Mouse (Mus musculus): Measurements from ENCODE around the gene Gm9964. TPM values are rescaled to one million over a fixed set of nuclear protein-coding genes. Genes with fewer than 3 reads are reported as not detected.
A peak's percentile ranks its signal among the peaks of the same experiment; 100 is the strongest.

The Gm9964 gene
- polyA plus RNA-seq, 1 experiment, result not detected

DNA sequence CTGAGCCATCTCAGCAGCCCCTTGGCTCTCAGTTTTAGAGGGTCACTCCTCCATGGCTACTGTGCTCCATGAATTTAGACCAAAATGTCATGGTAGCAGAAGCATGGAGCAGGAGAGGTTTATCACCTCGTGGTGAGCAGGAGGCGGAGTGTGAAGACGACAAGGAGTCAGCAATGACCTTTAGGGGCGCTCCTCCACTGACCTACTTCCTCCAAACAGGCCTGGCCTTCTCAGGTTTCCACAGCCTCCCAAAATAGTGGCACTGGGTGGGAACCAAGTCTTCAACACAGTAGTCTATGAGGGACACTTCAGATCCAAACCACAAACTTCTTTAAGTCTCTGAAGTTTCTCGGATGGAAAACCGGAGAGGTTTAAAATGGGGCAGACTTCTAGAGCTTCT is 38.0 kb downstream of the Gm9964 start:
- WGBS, result 57% methylated on average over 6 of the region's 6 CpGs
- no peaks in the 10 kb centered on the region for H3K4me1 ChIP-seq (ENCODE audit: control insufficient read depth, insufficient read depth, low read length)
- TF ChIP-seq POLR2A (IDR thresholded peaks at IDR 0.05; ENCODE audit: borderline replicate concordance, control insufficient read depth, low read depth, low read length) (no peak), CTCF (IDR thresholded peaks at IDR 0.05; ENCODE audit: control insufficient read depth, insufficient read depth, low read length) (no peak)
- H3K27ac ChIP-seq (ENCODE audit: control insufficient read depth, insufficient read depth, low read depth, low read length, poor library complexity), result no peak overlapping the region
- H3K4me3 ChIP-seq (replicated peaks; ENCODE audit: control insufficient read depth, low read depth, low read length), result no peak overlapping the region

GRCm38 (mm10) chr11:79254391-79255098 is 42.2 kb downstream of the Gm9964 start, which contains the start of gene Wsb1:
TSS of gene Wsb1 (minus strand) at chr11:79254671.
- Histone ChIP-seq H3K27ac (ENCODE audit: control insufficient read depth, insufficient read depth, low read depth, low read length, poor library complexity) (peak within 1 kb of the TSS; percentile 94), H3K4me1 (ENCODE audit: control insufficient read depth, insufficient read depth, low read length) (no peaks in the 10 kb centered on the region; the same call in none of the 2 replicates), H3K4me3 (replicated peaks; ENCODE audit: control insufficient read depth, low read depth, low read length) (peak within 1 kb of the TSS; percentile 94)
- TF ChIP-seq CTCF (IDR thresholded peaks at IDR 0.05; ENCODE audit: control insufficient read depth, insufficient read depth, low read length) (no peak), POLR2A (IDR thresholded peaks at IDR 0.05; ENCODE audit: borderline replicate concordance, control insufficient read depth, low read depth, low read length) (peak; percentile 99)
- 2% methylated on average over 50 of the region's 50 CpGs for WGBS

DNA sequence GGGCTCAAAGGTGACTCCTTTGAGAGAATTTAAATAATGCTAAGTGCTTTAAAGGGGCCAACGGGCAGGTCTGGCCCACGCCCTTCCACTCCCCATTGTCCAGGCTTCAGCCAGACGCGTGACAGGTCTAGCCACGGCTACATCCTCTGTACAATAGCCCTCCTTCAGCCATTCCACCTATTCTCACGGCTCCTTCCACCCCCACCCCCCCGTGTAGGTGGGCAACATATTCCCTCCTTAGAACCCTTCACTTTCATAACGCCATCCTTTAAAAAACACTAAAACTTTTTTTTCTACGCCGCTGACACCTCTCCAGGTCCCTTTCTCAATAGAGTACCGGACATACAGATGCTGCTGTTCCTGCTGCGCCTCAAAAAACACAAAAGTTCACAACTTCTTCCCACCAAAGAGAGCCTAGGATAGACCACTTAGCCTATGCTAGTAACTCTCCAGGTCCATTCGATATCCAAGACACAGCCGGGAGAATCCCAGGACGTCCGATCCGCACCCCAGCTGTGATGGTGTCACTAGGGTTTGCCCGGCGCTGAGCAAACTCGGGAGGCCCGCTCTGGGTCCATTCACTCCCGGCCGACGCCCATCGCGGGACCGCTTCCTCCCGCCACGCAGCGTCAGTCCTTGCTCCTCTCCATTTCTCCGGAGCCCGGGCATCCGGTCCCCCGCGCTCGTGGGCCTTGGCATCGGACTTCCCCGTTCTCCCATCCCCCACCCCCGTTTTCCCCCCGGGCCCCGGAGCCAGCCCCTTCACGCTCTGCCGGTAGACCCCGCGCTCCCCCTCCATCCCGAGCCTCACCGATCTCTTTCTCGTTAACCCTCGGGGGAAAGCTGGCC is 42.9 kb downstream of the Gm9964 start:
- H3K27ac ChIP-seq (ENCODE audit: control insufficient read depth, insufficient read depth, low read depth, low read length, poor library complexity), result peak overlapping the region; percentile 94
- peak overlapping the region; percentile 94 for H3K4me3 ChIP-seq (replicated peaks; ENCODE audit: control insufficient read depth, low read depth, low read length)
- WGBS, result under 1% methylated on average over 49 of the region's 49 CpGs
- H3K4me1 ChIP-seq (ENCODE audit: control insufficient read depth, insufficient read depth, low read length), result no peaks in the 10 kb centered on the region; the same call in none of the 2 replicates
- TF ChIP-seq CTCF (IDR thresholded peaks at IDR 0.05; ENCODE audit: control insufficient read depth, insufficient read depth, low read length) (no peak; the same call in 1 of the 2 replicates), POLR2A (IDR thresholded peaks at IDR 0.05; ENCODE audit: borderline replicate concordance, control insufficient read depth, low read depth, low read length) (no peak)

DNA sequence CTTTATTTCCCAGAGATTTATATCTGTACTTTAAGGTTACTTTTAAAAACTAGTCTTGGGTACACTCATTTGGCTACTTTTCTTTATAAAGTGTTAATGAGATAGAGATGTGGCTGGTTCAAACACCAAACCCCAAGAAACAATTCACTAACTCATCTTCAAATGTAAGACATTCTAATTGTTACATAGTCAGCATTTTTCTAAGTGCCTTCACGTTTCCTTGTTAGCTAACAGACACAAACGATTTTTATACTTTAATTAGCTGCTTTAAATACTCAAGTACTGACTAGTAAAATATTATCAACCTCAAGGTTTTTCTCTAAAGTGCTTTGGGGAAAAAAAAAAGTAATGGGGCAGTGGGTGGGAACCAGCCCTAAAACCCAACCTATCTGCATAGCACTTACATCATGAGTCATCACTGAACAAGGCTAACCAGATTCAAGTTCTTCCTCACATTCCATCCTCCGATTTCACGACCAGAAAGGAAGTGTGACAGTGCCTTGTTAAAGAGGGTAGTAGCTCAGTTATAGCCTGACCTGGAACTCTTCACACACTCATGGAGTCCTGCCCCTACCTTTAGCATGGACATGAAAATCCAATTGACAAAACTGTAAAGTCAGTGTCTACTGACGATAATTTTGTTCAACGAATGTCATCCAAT is 43.7 kb downstream of the Gm9964 start:
- Histone ChIP-seq H3K4me3 (replicated peaks; ENCODE audit: control insufficient read depth, low read depth, low read length) (peak overlapping the region; percentile 94), H3K4me1 (ENCODE audit: control insufficient read depth, insufficient read depth, low read length) (no peaks in the 10 kb centered on the region; the same call in none of the 2 replicates), H3K27ac (ENCODE audit: control insufficient read depth, insufficient read depth, low read depth, low read length, poor library complexity) (peak overlapping the region; percentile 94)
- TF ChIP-seq POLR2A (IDR thresholded peaks at IDR 0.05; ENCODE audit: borderline replicate concordance, control insufficient read depth, low read depth, low read length), result no peak
- 3% methylated on average over 6 of the region's 6 CpGs for WGBS

Other genes starting within 250 kb of the Gm9964 start
- gene Ksr1, start 150.5 kb downstream of the Gm9964 start, polyA plus RNA-seq (2011; ENCODE audit: insufficient read depth, insufficient read length, low replicate concordance, missing spikeins), result 6.4 and 18.2 TPM in 2 replicates
- gene Wsb1, start 42.2 kb downstream of the Gm9964 start, polyA plus RNA-seq (2011; ENCODE audit: insufficient read depth, insufficient read length, low replicate concordance, missing spikeins), result 22.8 and 53.1 TPM in 2 replicates
- gene Nf1, start 42.8 kb upstream of the Gm9964 start, polyA plus RNA-seq (2011; ENCODE audit: insufficient read depth, insufficient read length, low replicate concordance, missing spikeins), result 2.3 and 3.0 TPM in 2 replicates
- gene Omg, start 207.2 kb upstream of the Gm9964 start, polyA plus RNA-seq (2011; ENCODE audit: insufficient read depth, insufficient read length, low replicate concordance, missing spikeins), result 0.43 and 1.6 TPM in 2 replicates
- 28.7 and 78.8 TPM in 2 replicates for gene Evi2b, start 226.9 kb upstream of the Gm9964 start, polyA plus RNA-seq (2011; ENCODE audit: insufficient read depth, insufficient read length, low replicate concordance, missing spikeins)
- gene Evi2, start 233.7 kb upstream of the Gm9964 start, polyA plus RNA-seq (2011; ENCODE audit: insufficient read depth, insufficient read length, low replicate concordance, missing spikeins), result 3.6 and 12.0 TPM in 2 replicates
- 5.4 and 13.1 TPM in 2 replicates for gene Evi2a, start 233.7 kb upstream of the Gm9964 start, polyA plus RNA-seq (2011; ENCODE audit: insufficient read depth, insufficient read length, low replicate concordance, missing spikeins)